15 mouse cellular contexts compared by ENCODE assay signal in genomic region chr10:19030628-19031027, GRCm38 (mm10).
"Had no signal": no experiment of that assay in that cellular context is flagged by ENCODE, and none has a peak within 500 bp of the region (broad histone marks: within the 10 kb centered on the region; RNA-seq: fewer than 3 reads in every experiment).

No protein-coding gene starts in this region.

- H3K9me3 ChIP-seq: lung, embryonic 15.5 days; megakaryocyte, embryonic 14.5 days; midbrain, embryonic 13.5 days; midbrain, embryonic 15.5 days; neural tube, embryonic 12.5 days had no signal

- H3K4me2 ChIP-seq: lung, embryonic 15.5 days; midbrain, embryonic 11.5 days; midbrain, embryonic 13.5 days; midbrain, embryonic 15.5 days; neural tube, embryonic 12.5 days had no signal

- H3K36me3 ChIP-seq: lung, embryonic 15.5 days; midbrain, embryonic 13.5 days; midbrain, embryonic 15.5 days; neural tube, embryonic 12.5 days had no signal

- H3K4me3 ChIP-seq: lung, embryonic 15.5 days; megakaryocyte, embryonic 14.5 days; midbrain, embryonic 13.5 days; midbrain, embryonic 15.5 days; neural tube, embryonic 12.5 days had no signal

- H3K9ac ChIP-seq: lung, embryonic 15.5 days; midbrain, embryonic 13.5 days; midbrain, embryonic 15.5 days; neural tube, embryonic 12.5 days had no signal

- ATAC-seq: lung, postnatal 0 days; midbrain, embryonic 13.5 days; midbrain, embryonic 15.5 days had no signal

- H3K27me3 ChIP-seq: lung, embryonic 15.5 days; megakaryocyte, embryonic 14.5 days; midbrain, embryonic 13.5 days; midbrain, embryonic 15.5 days; neural tube, embryonic 12.5 days had no signal

- H3K27ac ChIP-seq: lung, embryonic 15.5 days; macrophage; midbrain, embryonic 13.5 days; midbrain, embryonic 15.5 days; neural tube, embryonic 12.5 days had no signal

- H3K4me1 ChIP-seq: lung, embryonic 15.5 days; midbrain, embryonic 13.5 days; midbrain, embryonic 15.5 days; neural tube, embryonic 12.5 days had no signal

- DNase-seq: lung, adult 2 months; lung, postnatal 14 days; lung, postnatal 36 days; right cerebral cortex, postnatal 14 days; thymus, adult 2 months; thymus, postnatal 25 days; thymus, postnatal 4 days had no signal
